Mouse (Mus musculus) stomach, embryonic 16.5 days (tissue): ENCODE measurements at regions not wholly inside any gene's neighbourhood (a gene's known extent, or its start where the extent isn't known, plus 50 kb on each side); places are given as distances from the start of the nearest gene placed in this dataset.

Experiments
- ATAC-seq: fragments of 200-750 bp; cut with Nextera tagmentation; 2 replicates; pipeline ENCODE4 v1.8.0; 2017; ENCODE audit warnings: moderate number of reproducible peaks, moderate TSS enrichment; ENCODE audit not compliant: insufficient read depth, low FRiP score
- H3K27ac ChIP-seq: fragments of 300-500 bp; sonication (generic); 2 replicates; pipeline ENCODE4 v1.5.1; 2014; ENCODE audit warnings: low read length
- H3K27me3 ChIP-seq: fragments of 300-500 bp; sonication (generic); 2 replicates; pipeline ENCODE4 v1.6.1; 2014; ENCODE audit warnings: low read length, control low read depth, mixed read lengths; ENCODE audit not compliant: control insufficient read depth, insufficient read depth
- H3K36me3 ChIP-seq: fragments of 300-500 bp; sonication (generic); 2 replicates; pipeline ENCODE4 v1.6.1; 2014; ENCODE audit warnings: low read length; ENCODE audit not compliant: control insufficient read depth, insufficient read depth
- H3K4me1 ChIP-seq: fragments of 300-500 bp; sonication (generic); 2 replicates; pipeline ENCODE4 v1.6.1; 2014; ENCODE audit warnings: low read length, control low read depth, mixed read lengths; ENCODE audit not compliant: control insufficient read depth, insufficient read depth
- H3K4me2 ChIP-seq: fragments of 300-500 bp; sonication (generic); 2 replicates; pipeline ENCODE4 v1.6.1; 2014; ENCODE audit warnings: low read depth, low read length, mixed read lengths
- H3K4me3 ChIP-seq: fragments of 300-500 bp; sonication (generic); replicated peaks from 2 replicates; pipeline ENCODE4 v1.5.1; 2014; ENCODE audit warnings: mild to moderate bottlenecking, low read length
- H3K9ac ChIP-seq: fragments of 300-500 bp; sonication (generic); 2 replicates; pipeline ENCODE4 v1.6.1; 2014; ENCODE audit warnings: low read length
- H3K9me3 ChIP-seq: fragments of 300-500 bp; sonication (generic); replicated peaks from 2 replicates; pipeline ENCODE4 v1.6.1; 2016; ENCODE audit warnings: low read length, control low read depth; ENCODE audit not compliant: control insufficient read depth
- WGBS: fragments of 180-500 bp; shearing (Covaris S2); extraction: QIAGEN DNeasy Blood & Tissue Kit; methylation state at CpG from one replicate; pipeline ENCODE4 v1.1.7; 2014; 5-methylcytosine and 5-hydroxymethylcytosine counted together

- no peak for ATAC-seq
- WGBS, result 29% methylated on average over 1 of the region's 1 CpGs
- H3K4me2 ChIP-seq, result no peak overlapping the region
Measured at GRCm38 (mm10) chr12:45614509-45615150, 540.1 kb upstream of the Stxbp6 start.

GRCm38 (mm10) chr12:45614074-45614473 is 539.6 kb upstream of the Stxbp6 start:
- Histone ChIP-seq H3K9ac (no peak overlapping the region), H3K4me3 (no peak overlapping the region), H3K27me3 (no peaks in the 10 kb centered on the region), H3K4me1 (no peaks in the 10 kb centered on the region), H3K36me3 (no peaks in the 10 kb centered on the region), H3K27ac (no peak overlapping the region), H3K9me3 (no peaks in the 10 kb centered on the region), H3K4me2 (no peak overlapping the region)
- no peak for ATAC-seq

More at GRCm38 (mm10) chr12:45614509-45615150, 540.1 kb upstream of the Stxbp6 start:
- H3K9me3 ChIP-seq, result no peaks in the 10 kb centered on the region
- no peak overlapping the region for H3K27ac ChIP-seq
- H3K4me3 ChIP-seq, result no peak overlapping the region
- H3K36me3 ChIP-seq, result no peaks in the 10 kb centered on the region
- H3K9ac ChIP-seq, result no peak overlapping the region
- no peaks in the 10 kb centered on the region for H3K4me1 ChIP-seq
- H3K27me3 ChIP-seq, result no peaks in the 10 kb centered on the region

- no peak for ATAC-seq
Measured at GRCm38 (mm10) chr12:45599443-45599842, 524.9 kb upstream of the Stxbp6 start.

GRCm38 (mm10) chr12:45597904-45598570 is 523.5 kb upstream of the Stxbp6 start:
- H3K9me3 ChIP-seq, result no peaks in the 10 kb centered on the region
- H3K4me1 ChIP-seq, result no peaks in the 10 kb centered on the region
- no peak overlapping the region for H3K4me3 ChIP-seq
- no peak overlapping the region for H3K27ac ChIP-seq
- H3K36me3 ChIP-seq, result no peaks in the 10 kb centered on the region
- whole genome bisulfite sequencing, result 46% methylated on average over 4 of the region's 4 CpGs
- H3K4me2 ChIP-seq, result no peak overlapping the region
- no peak overlapping the region for H3K9ac ChIP-seq
- no peak for ATAC-seq
- no peaks in the 10 kb centered on the region for H3K27me3 ChIP-seq

More at GRCm38 (mm10) chr12:45599443-45599842, 524.9 kb upstream of the Stxbp6 start:
- Histone ChIP-seq H3K36me3 (no peaks in the 10 kb centered on the region), H3K9me3 (no peaks in the 10 kb centered on the region), H3K4me2 (no peak overlapping the region), H3K4me3 (no peak overlapping the region), H3K27me3 (no peaks in the 10 kb centered on the region), H3K9ac (no peak overlapping the region), H3K27ac (no peak overlapping the region), H3K4me1 (no peaks in the 10 kb centered on the region)
- WGBS, result 63% methylated on average over 3 of the region's 3 CpGs

GRCm38 (mm10) chr12:45594689-45595088 is 520.2 kb upstream of the Stxbp6 start:
- 75% methylated on average over 3 of the region's 3 CpGs for WGBS
- Histone ChIP-seq H3K4me2 (no peak overlapping the region), H3K27me3 (no peaks in the 10 kb centered on the region), H3K27ac (no peak overlapping the region), H3K4me1 (no peaks in the 10 kb centered on the region), H3K36me3 (no peaks in the 10 kb centered on the region), H3K9me3 (no peaks in the 10 kb centered on the region), H3K4me3 (no peak overlapping the region), H3K9ac (no peak overlapping the region)
- ATAC-seq, result no peak

- H3K27ac ChIP-seq, result no peak overlapping the region
- H3K9ac ChIP-seq, result no peak overlapping the region
- H3K36me3 ChIP-seq, result no peaks in the 10 kb centered on the region
- 89% methylated on average over 2 of the region's 2 CpGs for WGBS
- no peaks in the 10 kb centered on the region for H3K27me3 ChIP-seq
- H3K4me2 ChIP-seq, result no peak overlapping the region
- no peak overlapping the region for H3K4me3 ChIP-seq
- no peaks in the 10 kb centered on the region for H3K4me1 ChIP-seq
- ATAC-seq, result no peak
- no peaks in the 10 kb centered on the region for H3K9me3 ChIP-seq
Measured at GRCm38 (mm10) chr12:45590191-45590590, 515.7 kb upstream of the Stxbp6 start.

- Histone ChIP-seq H3K27me3 (no peaks in the 10 kb centered on the region), H3K4me2 (no peak overlapping the region), H3K9ac (no peak overlapping the region), H3K9me3 (no peaks in the 10 kb centered on the region), H3K36me3 (no peaks in the 10 kb centered on the region), H3K4me1 (no peaks in the 10 kb centered on the region), H3K27ac (no peak overlapping the region), H3K4me3 (no peak overlapping the region)
- 63% methylated on average over 4 of the region's 4 CpGs for WGBS
- no peak for ATAC-seq
Measured at GRCm38 (mm10) chr12:45585763-45586162, 511.3 kb upstream of the Stxbp6 start.

GRCm38 (mm10) chr12:45563325-45564030 is 489.0 kb upstream of the Stxbp6 start:
- no peak for ATAC-seq
- Histone ChIP-seq H3K4me2 (no peak overlapping the region), H3K27me3 (no peaks in the 10 kb centered on the region), H3K27ac (no peak overlapping the region), H3K9ac (no peak overlapping the region), H3K4me1 (no peaks in the 10 kb centered on the region), H3K9me3 (no peaks in the 10 kb centered on the region), H3K4me3 (no peak overlapping the region), H3K36me3 (no peaks in the 10 kb centered on the region)
- WGBS, result 69% methylated on average over 13 of the region's 13 CpGs

- Histone ChIP-seq H3K36me3 (no peaks in the 10 kb centered on the region), H3K4me1 (no peaks in the 10 kb centered on the region), H3K27ac (no peak overlapping the region), H3K27me3 (no peaks in the 10 kb centered on the region), H3K9ac (no peak overlapping the region), H3K4me3 (no peak overlapping the region), H3K9me3 (no peaks in the 10 kb centered on the region), H3K4me2 (no peak overlapping the region)
- ATAC-seq, result no peak
- WGBS, result 43% methylated on average over 1 of the region's 1 CpGs
Measured at GRCm38 (mm10) chr12:45562637-45563220, 488.2 kb upstream of the Stxbp6 start.
